Mouse (Mus musculus) liver, postnatal 0 days (tissue): ENCODE data around the gene Pias3. TPM values are rescaled to one million over a fixed set of nuclear protein-coding genes. Genes with fewer than 3 reads are reported as not detected.

Source experiments
- ATAC-seq: fragments of 200-750 bp; cut with Nextera tagmentation; 2 replicates; pipeline ENCODE4 v1.8.0; 2017; ENCODE audit warnings: mild to moderate bottlenecking, moderate library complexity
- DNase-seq: peaks from one replicate; pipeline ENCODE4 v3.0.0-alpha.2; 2016
- H3K27ac ChIP-seq: fragments of 300-500 bp; sonication (generic); 2 replicates; pipeline ENCODE4 v1.5.1; 2014; ENCODE audit warnings: antibody characterized with exemption, moderate library complexity, mild to moderate bottlenecking, low read depth
- H3K27me3 ChIP-seq: fragments of 300-500 bp; sonication (generic); 2 replicates; pipeline ENCODE4 v1.6.1; 2014; ENCODE audit warnings: low read length, control low read depth, mixed read lengths; ENCODE audit not compliant: insufficient read depth
- H3K36me3 ChIP-seq: fragments of 300-500 bp; sonication (generic); replicated peaks from 2 replicates; pipeline ENCODE4 v1.6.1; 2014; ENCODE audit warnings: mild to moderate bottlenecking, control low read depth, low read length, moderate library complexity, mixed read lengths; ENCODE audit not compliant: insufficient read depth
- H3K4me1 ChIP-seq: fragments of 300-500 bp; sonication (generic); 2 replicates; pipeline ENCODE4 v1.6.1; 2014; ENCODE audit warnings: antibody characterized with exemption, mild to moderate bottlenecking, control low read depth; ENCODE audit not compliant: insufficient read depth
- H3K4me2 ChIP-seq: fragments of 300-500 bp; sonication (generic); 2 replicates; pipeline ENCODE4 v1.6.1; 2014; ENCODE audit warnings: low read depth, mild to moderate bottlenecking, low read length, moderate library complexity, mixed read lengths
- H3K4me3 ChIP-seq: fragments of 300-500 bp; sonication (generic); 2 replicates; pipeline ENCODE4 v1.5.1; 2014; ENCODE audit warnings: low read depth, low read length
- H3K9ac ChIP-seq: fragments of 300-500 bp; sonication (generic); replicated peaks from 2 replicates; pipeline ENCODE4 v1.6.1; 2014; ENCODE audit warnings: mild to moderate bottlenecking, moderate library complexity
- H3K9me3 ChIP-seq: fragments of 300-500 bp; sonication (generic); 2 replicates; pipeline ENCODE4 v1.6.1; 2016; ENCODE audit warnings: mild to moderate bottlenecking, control low read depth, low read length, mixed read lengths
- CTCF ChIP-seq: sonication (generic); IDR thresholded peaks from 2 replicates; pipeline ENCODE4 v1.5.1; 2016; ENCODE audit warnings: antibody characterized with exemption, low read depth
- EP300 ChIP-seq: IDR thresholded peaks from 2 replicates; pipeline ENCODE4 v1.6.1; 2016; ENCODE audit warnings: antibody characterized with exemption, low read depth, mild to moderate bottlenecking
- WGBS: fragments of 180-500 bp; shearing (Covaris S2); extraction: QIAGEN DNeasy Blood & Tissue Kit; methylation state at CpG from one replicate; pipeline ENCODE4 v1.1.7; 2014; ENCODE audit not compliant: insufficient replicate concordance; 5-methylcytosine and 5-hydroxymethylcytosine counted together
- polyA plus RNA-seq: library from polyadenylated mRNA; unstranded; fragments of >200 nt; fragmentation: Nextera tagmentation; extraction: Ambion mirVana; gene quantifications from 2 replicates; pipeline ENCODE4 v1.2.1, GENCODE M21; 2015

Pias3 gene
- polyA plus RNA-seq, 1 experiment from 2014 or later = 4.6 TPM

DNA sequence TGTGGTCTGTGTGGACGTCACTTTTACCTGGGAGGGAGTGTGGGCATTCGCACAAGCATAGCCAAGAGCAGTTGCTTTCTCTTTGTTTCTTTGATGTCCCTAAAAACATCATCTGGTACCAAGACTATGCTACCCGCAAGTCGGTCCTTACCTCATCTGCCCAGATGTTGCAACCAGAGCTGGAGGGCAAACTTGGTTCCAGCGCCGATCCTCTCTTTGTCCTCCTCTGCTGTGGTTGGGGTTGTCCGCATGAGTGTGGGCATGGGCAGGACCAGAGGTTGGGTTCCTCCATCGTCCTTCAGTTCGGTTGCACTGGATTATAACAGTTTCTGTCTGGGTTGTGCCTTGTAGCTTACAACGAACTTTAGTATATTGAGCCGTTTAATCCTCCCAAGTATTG lies 10.0 kb downstream of the Pias3 start:
- TF ChIP-seq EP300 (no peak), CTCF (no peak)
- Histone ChIP-seq H3K36me3 (peaks cover 38% of the 10 kb centered on the region), H3K9me3 (no peaks in the 10 kb centered on the region), H3K27ac (no peak overlapping the region), H3K4me1 (peaks cover 11% of the 10 kb centered on the region), H3K4me2 (no peak overlapping the region), H3K9ac (no peak overlapping the region), H3K27me3 (peaks cover 13% of the 10 kb centered on the region), H3K4me3 (no peak overlapping the region)
- no peak for ATAC-seq
- 86% methylated on average over 11 of the region's 11 CpGs for WGBS
- no peak for DNase-seq

DNA sequence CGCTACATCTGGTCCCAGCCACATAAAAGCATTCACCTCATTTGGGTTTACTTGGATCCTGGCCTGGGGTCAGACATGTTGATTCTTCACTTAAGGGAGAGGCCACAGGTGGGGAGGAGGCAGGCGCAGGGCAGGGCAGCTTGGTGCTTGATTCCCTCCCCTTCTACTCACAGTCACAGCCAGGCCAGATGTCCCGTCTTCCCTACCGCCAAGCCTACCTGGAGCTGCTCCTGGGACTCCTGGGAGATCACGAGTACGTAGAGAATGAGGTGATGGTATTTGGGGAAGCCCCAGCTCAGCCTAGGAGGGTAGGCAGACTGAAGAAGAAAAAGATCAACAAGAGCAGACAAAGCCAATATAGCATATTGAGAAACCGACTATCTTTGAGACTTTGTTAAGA lies 10.8 kb downstream of the Pias3 start:
- no peak for TF ChIP-seq EP300
- Histone ChIP-seq H3K27ac (no peak overlapping the region), H3K27me3 (peaks cover 13% of the 10 kb centered on the region), H3K4me3 (no peak overlapping the region), H3K9me3 (no peaks in the 10 kb centered on the region), H3K9ac (no peak overlapping the region), H3K36me3 (peaks cover 38% of the 10 kb centered on the region), H3K4me2 (no peak overlapping the region), H3K4me1 (peaks cover 11% of the 10 kb centered on the region)
- ATAC-seq = no peak
- DNase-seq = no peak
- 72% methylated on average over 7 of the region's 7 CpGs for WGBS

DNA sequence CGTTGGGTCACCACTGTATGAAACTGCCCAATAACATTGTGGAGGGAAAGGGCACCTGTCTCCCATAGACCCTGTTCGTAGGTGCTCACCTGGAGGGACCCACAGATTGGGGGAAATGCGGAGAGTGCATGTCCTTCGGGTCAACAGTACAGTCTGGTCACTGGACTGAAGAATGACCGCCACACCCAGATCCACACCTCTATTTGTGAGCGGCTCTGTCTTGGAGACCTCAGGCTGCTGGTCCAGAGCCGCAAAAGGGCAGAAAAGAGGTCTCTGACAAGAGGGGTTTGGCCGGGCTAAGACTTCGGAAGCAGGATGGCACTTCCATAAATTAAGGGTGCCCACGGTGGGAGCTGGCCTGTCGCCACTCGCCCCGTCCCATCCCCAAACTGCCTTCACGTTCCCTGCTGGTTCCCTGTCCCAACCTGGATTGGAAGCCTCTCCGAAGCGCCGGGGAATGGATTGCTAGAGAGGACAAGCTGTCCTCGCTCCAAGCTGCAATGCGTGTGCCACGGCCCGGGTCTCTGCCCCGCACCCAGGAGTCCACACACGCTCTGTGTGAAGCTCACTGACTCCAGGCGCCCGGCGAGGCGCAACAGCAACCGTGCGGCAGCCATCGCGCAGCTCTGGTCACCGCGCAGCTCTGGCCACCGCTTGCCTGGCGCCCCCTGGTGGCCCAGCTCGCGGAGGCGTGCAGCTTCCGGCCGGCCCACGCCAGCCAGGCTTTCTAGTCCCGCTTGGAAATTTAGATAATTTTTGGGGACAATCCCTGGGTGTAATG lies 11.9 kb downstream of the Pias3 start, which contains the start of gene Nudt17:
TSS of gene Nudt17 (minus strand) at position 660 of the 781 bp plus-strand sequence.
- DNase-seq (peak; percentile 84), ATAC-seq (peak; percentile 86)
- H3K9ac ChIP-seq = peak within 1 kb of the TSS; percentile 62
- peak within 1 kb of the TSS; percentile 50 for H3K4me3 ChIP-seq
- WGBS = 6% methylated on average over 42 of the region's 42 CpGs
- H3K27me3 ChIP-seq = peaks cover 13% of the 10 kb centered on the region
- H3K36me3 ChIP-seq = peaks cover 44% of the 10 kb centered on the region
- peak within 1 kb of the TSS; percentile 93 for H3K4me2 ChIP-seq
- H3K9me3 ChIP-seq = no peaks in the 10 kb centered on the region
- TF ChIP-seq EP300 (no peak), CTCF (peak; percentile 98)
- no peak within 1 kb of the TSS for H3K27ac ChIP-seq
- peaks cover 11% of the 10 kb centered on the region for H3K4me1 ChIP-seq

DNA sequence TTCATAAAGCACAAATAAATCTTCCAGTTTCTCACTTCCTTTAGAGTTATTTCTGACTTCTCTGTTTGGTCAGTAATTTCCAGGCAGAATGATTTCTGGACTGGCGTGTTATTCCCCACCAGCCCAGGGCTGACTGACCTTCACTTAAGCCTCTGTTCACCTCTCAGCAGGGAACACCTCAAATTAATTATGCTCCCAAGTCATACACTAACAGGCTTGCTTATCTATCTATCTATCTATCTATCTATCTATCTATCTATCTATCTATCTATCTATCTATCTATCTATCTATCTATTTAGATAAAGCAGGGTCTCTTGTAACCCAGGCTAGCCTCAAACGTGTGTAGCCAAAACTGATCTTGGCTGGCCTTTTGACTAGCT lies 12.5 kb downstream of the Pias3 start:
- Histone ChIP-seq H3K9ac (no peak overlapping the region), H3K4me1 (peaks cover 11% of the 10 kb centered on the region), H3K9me3 (no peaks in the 10 kb centered on the region), H3K4me2 (peak overlapping the region; percentile 93), H3K27ac (no peak overlapping the region), H3K4me3 (no peak overlapping the region), H3K36me3 (peaks cover 46% of the 10 kb centered on the region), H3K27me3 (peaks cover 13% of the 10 kb centered on the region)
- no peak for DNase-seq
- TF ChIP-seq CTCF (no peak), EP300 (no peak)
- ATAC-seq = peak; percentile 33
- 56% methylated on average over 2 of the region's 2 CpGs for WGBS

DNA sequence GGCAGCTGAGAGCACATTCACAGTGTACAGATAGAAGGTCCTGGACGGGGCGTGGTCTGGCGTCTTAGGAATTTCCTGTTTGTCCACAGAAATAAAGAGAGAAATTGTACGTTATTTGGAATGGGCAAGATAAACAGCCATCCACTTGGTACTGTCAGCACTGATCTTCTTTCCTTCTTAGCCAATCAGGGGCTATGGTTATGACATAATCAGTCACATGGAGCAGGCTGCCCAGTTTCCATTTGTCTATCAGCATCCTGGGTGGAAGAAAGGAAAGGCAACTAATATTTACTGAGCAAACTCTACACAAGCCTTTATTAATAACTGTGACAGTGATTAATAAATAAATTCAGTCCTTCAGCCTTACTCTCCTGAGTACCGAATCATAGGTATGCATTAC lies 18.1 kb downstream of the Pias3 start:
- 86% methylated on average over 5 of the region's 5 CpGs for WGBS
- H3K27ac ChIP-seq = no peak overlapping the region
- DNase-seq = no peak
- H3K27me3 ChIP-seq = no peaks in the 10 kb centered on the region
- no peak overlapping the region for H3K9ac ChIP-seq
- no peak overlapping the region for H3K4me3 ChIP-seq
- ATAC-seq = no peak
- TF ChIP-seq EP300 (no peak), CTCF (no peak)
- no peaks in the 10 kb centered on the region for H3K9me3 ChIP-seq
- H3K36me3 ChIP-seq = peaks cover 68% of the 10 kb centered on the region
- peaks cover 4% of the 10 kb centered on the region; the same call in 1 of the 2 replicates for H3K4me1 ChIP-seq
- H3K4me2 ChIP-seq = no peak overlapping the region

DNA sequence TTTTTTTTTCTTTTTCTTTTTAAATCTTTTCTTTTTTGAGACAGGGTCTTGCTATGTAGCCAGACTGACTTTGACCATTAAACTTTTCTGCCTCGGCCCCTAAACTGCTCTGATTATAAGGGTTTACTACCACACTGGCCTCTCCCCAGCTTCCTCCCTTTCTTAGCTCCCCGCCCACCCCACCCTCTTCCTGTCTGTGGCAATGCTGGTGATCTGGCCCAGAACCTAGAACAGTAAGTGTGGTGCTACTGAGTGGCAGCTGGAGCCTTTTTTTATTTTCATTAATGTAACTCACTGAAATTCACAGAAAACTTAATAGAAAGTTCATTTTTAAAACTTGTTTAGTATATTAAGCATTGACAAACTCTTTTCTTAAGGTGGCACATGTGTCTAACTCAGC lies 19.7 kb downstream of the Pias3 start:
- Histone ChIP-seq H3K9me3 (no peaks in the 10 kb centered on the region), H3K4me1 (peaks cover 4% of the 10 kb centered on the region; the same call in 1 of the 2 replicates), H3K4me3 (no peak overlapping the region), H3K4me2 (no peak overlapping the region), H3K27ac (peak overlapping the region; percentile 49; the same call in 1 of the 2 replicates), H3K36me3 (peaks cover 64% of the 10 kb centered on the region), H3K27me3 (no peaks in the 10 kb centered on the region), H3K9ac (no peak overlapping the region)
- 33% methylated on average over 2 of the region's 2 CpGs for WGBS
- DNase-seq (no peak), ATAC-seq (no peak)
- TF ChIP-seq CTCF (no peak), EP300 (no peak)
